Mouse (Mus musculus) liver, postnatal 0 days (tissue): ENCODE measurements around the gene Dicer1.

ENCODE experiments used
- CTCF ChIP-seq: sonication (generic); IDR thresholded peaks from 2 replicates; pipeline ENCODE4 v1.5.1; 2016; ENCODE audit warnings: antibody characterized with exemption, low read depth
- EP300 ChIP-seq: IDR thresholded peaks from 2 replicates; pipeline ENCODE4 v1.6.1; 2016; ENCODE audit warnings: antibody characterized with exemption, low read depth, mild to moderate bottlenecking

DNA sequence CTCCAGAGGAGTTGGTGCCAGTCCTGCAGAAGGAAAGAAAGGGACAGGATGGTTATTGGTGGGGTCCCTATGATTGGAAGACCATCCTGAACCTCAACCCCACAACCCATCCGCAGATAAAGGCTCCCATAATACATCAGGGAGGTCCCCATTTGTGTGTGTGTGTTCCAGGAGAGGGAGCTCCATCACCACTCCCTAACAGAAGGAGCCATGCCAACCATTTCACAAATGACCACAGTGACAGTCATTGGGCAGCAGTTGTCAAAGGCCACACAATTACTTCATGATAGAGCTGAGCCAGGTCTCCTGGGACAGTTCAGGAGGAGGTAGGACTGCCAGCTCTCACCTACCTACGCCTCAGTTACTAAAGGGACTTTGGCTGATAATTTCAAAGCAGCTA is 20.2 kb upstream of the Dicer1 start:
- TF ChIP-seq CTCF (peak; percentile 45), EP300 (no peak)
